Mouse (Mus musculus) hindbrain, embryonic 16.5 days (tissue): ENCODE results near the gene Calhm2. TPM values are rescaled to one million over a fixed set of nuclear protein-coding genes. Genes with fewer than 3 reads are reported as not detected.

Experiments used
- ATAC-seq: fragments of 200-750 bp; cut with Nextera tagmentation; 2 replicates; pipeline ENCODE4 v1.8.0; 2017; ENCODE audit warnings: moderate TSS enrichment, moderate library complexity
- H3K27ac ChIP-seq: fragments of 300-500 bp; sonication (generic); 2 replicates; pipeline ENCODE4 v1.5.1; 2014; ENCODE audit warnings: low read depth, mild to moderate bottlenecking, control low read depth, low read length, moderate library complexity
- H3K27me3 ChIP-seq: fragments of 300-500 bp; sonication (generic); replicated peaks from 2 replicates; pipeline ENCODE4 v1.6.1; 2014; ENCODE audit warnings: low read length; ENCODE audit not compliant: control insufficient read depth, insufficient read depth
- H3K36me3 ChIP-seq: fragments of 300-500 bp; sonication (generic); 2 replicates; pipeline ENCODE4 v1.6.1; 2014; ENCODE audit warnings: mild to moderate bottlenecking, low read length, moderate library complexity, mixed read lengths; ENCODE audit not compliant: control insufficient read depth, insufficient read depth
- H3K4me1 ChIP-seq: fragments of 300-500 bp; sonication (generic); 2 replicates; pipeline ENCODE4 v1.6.1; 2014; ENCODE audit warnings: low read depth, low read length; ENCODE audit not compliant: control insufficient read depth, insufficient read depth
- H3K4me2 ChIP-seq: fragments of 300-500 bp; sonication (generic); 2 replicates; pipeline ENCODE4 v1.6.1; 2014; ENCODE audit warnings: mild to moderate bottlenecking, low read length, control low read depth, moderate library complexity
- H3K4me3 ChIP-seq: fragments of 300-500 bp; sonication (generic); 2 replicates; pipeline ENCODE4 v1.5.1; 2014; ENCODE audit warnings: mild to moderate bottlenecking, low read length, control low read depth, moderate library complexity
- H3K9ac ChIP-seq: fragments of 300-500 bp; sonication (generic); 2 replicates; pipeline ENCODE4 v1.6.1; 2014; ENCODE audit warnings: low read depth, mild to moderate bottlenecking, control low read depth, low read length, moderate library complexity
- H3K9me3 ChIP-seq: fragments of 300-500 bp; sonication (generic); 2 replicates; pipeline ENCODE4 v1.6.1; 2014; ENCODE audit warnings: mild to moderate bottlenecking, low read length, moderate library complexity; ENCODE audit not compliant: control insufficient read depth
- WGBS: fragments of 180-500 bp; shearing (Covaris S2); extraction: QIAGEN DNeasy Blood & Tissue Kit; methylation state at CpG from one replicate; pipeline ENCODE4 v1.1.7; 2014; 5-methylcytosine and 5-hydroxymethylcytosine counted together
- polyA plus RNA-seq: library from polyadenylated mRNA; unstranded; fragments of >200 nt; fragmentation: Nextera tagmentation; extraction: Ambion mirVana; gene quantifications from 2 replicates; pipeline ENCODE4 v1.2.1, GENCODE M21; 2015

Calhm2 gene
- polyA plus RNA-seq, 1 experiment from 2014 or later, result 1.9 TPM

DNA sequence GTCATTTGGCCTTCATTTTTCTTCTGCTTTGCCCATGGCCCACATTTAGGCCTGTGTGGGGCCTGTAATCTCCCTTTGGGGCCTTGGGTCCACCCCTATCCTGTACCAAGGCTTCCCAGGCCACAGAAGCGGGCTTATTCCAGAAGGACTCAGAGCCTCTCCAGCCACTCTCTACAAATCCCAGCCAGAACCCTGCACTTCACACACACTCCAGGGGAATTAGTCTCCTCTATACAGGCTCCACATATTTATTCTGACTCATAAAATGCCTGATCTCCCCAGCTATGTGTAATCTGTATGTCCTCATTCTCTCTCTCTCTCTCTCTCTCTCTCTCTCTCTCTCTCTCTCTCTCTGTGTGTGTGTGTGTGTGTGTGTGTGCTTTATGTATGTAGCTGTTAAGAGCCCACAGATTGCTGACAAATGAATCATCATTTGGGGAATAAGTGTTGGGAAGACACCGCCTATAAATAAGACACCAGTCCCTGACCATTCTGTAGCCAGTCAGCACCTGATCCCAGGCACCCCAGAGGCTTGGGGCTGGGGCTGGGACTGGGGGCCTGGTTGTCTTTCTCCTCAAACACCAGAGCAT, 38.9 kb upstream of the Calhm2 start:
- H3K9me3 ChIP-seq, result peaks cover under 1% of the 10 kb centered on the region; the same call in 1 of the 2 replicates
- no peaks in the 10 kb centered on the region for H3K36me3 ChIP-seq
- WGBS, result 85% methylated on average over 2 of the region's 2 CpGs
- no peak for ATAC-seq
- peaks cover 10% of the 10 kb centered on the region for H3K4me1 ChIP-seq
- no peak overlapping the region for H3K4me2 ChIP-seq
- no peak overlapping the region for H3K27ac ChIP-seq
- no peak overlapping the region for H3K9ac ChIP-seq
- no peak overlapping the region for H3K4me3 ChIP-seq
- no peaks in the 10 kb centered on the region; the same call in none of the 2 replicates for H3K27me3 ChIP-seq

- Histone ChIP-seq H3K4me3 (no peak overlapping the region), H3K9me3 (no peaks in the 10 kb centered on the region), H3K4me1 (peaks cover 7% of the 10 kb centered on the region), H3K4me2 (no peak overlapping the region), H3K9ac (no peak overlapping the region), H3K27ac (no peak overlapping the region), H3K36me3 (no peaks in the 10 kb centered on the region), H3K27me3 (no peaks in the 10 kb centered on the region; the same call in 1 of the 2 replicates)
- ATAC-seq, result no peak
- WGBS, result 76% methylated on average over 2 of the region's 2 CpGs
These were observed 37.4 kb upstream of the Calhm2 start for GRCm38 (mm10) chr19:47175472-47175871.

GRCm38 (mm10) chr19:47174515-47174914, 36.4 kb upstream of the Calhm2 start:
- Histone ChIP-seq H3K4me3 (no peak overlapping the region), H3K27me3 (no peaks in the 10 kb centered on the region; the same call in 1 of the 2 replicates), H3K4me2 (no peak overlapping the region), H3K36me3 (no peaks in the 10 kb centered on the region), H3K27ac (no peak overlapping the region), H3K9ac (no peak overlapping the region), H3K9me3 (no peaks in the 10 kb centered on the region), H3K4me1 (peaks cover 2% of the 10 kb centered on the region; the same call in 1 of the 2 replicates)
- no peak for ATAC-seq
- 62% methylated on average over 3 of the region's 3 CpGs for WGBS

- H3K27me3 ChIP-seq, result no peaks in the 10 kb centered on the region; the same call in 1 of the 2 replicates
- H3K9ac ChIP-seq, result no peak overlapping the region
- H3K27ac ChIP-seq, result no peak overlapping the region
- no peak overlapping the region for H3K4me3 ChIP-seq
- 26% methylated on average over 11 of the region's 11 CpGs for WGBS
- peak overlapping the region; percentile 40; the same call in 1 of the 2 replicates for H3K4me2 ChIP-seq
- no peaks in the 10 kb centered on the region for H3K4me1 ChIP-seq
- no peaks in the 10 kb centered on the region; the same call in 1 of the 2 replicates for H3K9me3 ChIP-seq
- ATAC-seq, result peak; percentile 50; the same call in 1 of the 2 replicates
- no peaks in the 10 kb centered on the region for H3K36me3 ChIP-seq
These were observed 30.8 kb upstream of the Calhm2 start for GRCm38 (mm10) chr19:47168793-47169412.

DNA sequence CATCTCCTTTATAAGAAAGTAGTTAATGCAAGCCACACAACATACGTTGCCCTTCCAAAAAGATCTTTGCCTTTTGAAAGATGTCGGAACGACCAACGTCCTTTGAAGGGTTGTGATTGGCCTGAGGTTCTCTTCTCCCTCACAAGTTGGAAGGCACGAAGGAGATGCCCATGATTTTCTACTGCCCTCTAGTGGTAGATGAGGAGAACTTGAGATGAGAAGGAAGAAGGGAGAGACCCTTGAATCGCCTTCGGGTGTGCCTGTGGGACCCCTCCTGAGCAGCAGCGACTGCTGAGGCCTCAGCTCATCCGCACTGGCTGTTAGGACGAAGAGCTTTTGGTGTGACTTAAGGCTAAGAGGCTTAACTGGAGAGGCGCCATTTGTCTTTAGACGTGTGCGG, 30.1 kb upstream of the Calhm2 start:
- Histone ChIP-seq H3K27ac (no peak overlapping the region), H3K9me3 (no peaks in the 10 kb centered on the region; the same call in 1 of the 2 replicates), H3K27me3 (no peaks in the 10 kb centered on the region; the same call in 1 of the 2 replicates), H3K4me2 (peak overlapping the region; percentile 40), H3K36me3 (no peaks in the 10 kb centered on the region), H3K4me3 (no peak overlapping the region), H3K9ac (no peak overlapping the region), H3K4me1 (no peaks in the 10 kb centered on the region)
- ATAC-seq, result no peak
- WGBS, result 9% methylated on average over 13 of the region's 13 CpGs

DNA sequence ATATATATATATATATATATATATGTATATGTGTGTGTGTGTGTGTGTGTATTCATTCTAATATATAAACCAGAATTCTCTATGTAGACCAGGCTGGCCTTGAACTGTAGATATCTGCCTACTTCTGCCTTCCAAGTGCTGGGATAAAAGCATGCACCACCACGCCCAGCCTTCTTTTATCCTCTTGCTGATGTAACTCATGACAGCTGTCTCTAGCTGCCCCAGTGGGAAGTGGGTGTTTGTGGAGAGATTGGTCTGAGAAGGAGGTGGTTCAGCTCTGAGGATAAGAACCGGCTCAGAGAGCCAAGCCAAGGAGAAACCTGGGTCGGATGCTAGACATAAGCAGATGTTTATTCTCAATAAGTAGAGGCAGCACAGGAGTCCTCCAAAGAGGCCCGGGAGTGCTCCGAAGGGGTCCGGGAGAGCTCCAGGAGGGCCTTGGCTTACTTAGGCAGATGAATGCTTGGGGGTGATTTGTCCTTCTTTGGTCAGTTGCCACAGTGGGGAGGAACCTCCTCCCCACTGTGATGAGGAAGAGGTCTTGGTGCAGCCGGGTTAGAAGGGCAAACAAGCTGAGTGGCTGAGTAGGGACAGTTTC, 29.6 kb upstream of the Calhm2 start:
- H3K27me3 ChIP-seq, result no peaks in the 10 kb centered on the region; the same call in 1 of the 2 replicates
- no peaks in the 10 kb centered on the region; the same call in 1 of the 2 replicates for H3K9me3 ChIP-seq
- ATAC-seq, result no peak
- no peak overlapping the region for H3K9ac ChIP-seq
- no peak overlapping the region for H3K27ac ChIP-seq
- no peak overlapping the region for H3K4me2 ChIP-seq
- H3K36me3 ChIP-seq, result no peaks in the 10 kb centered on the region
- H3K4me3 ChIP-seq, result no peak overlapping the region
- WGBS, result 62% methylated on average over 7 of the region's 7 CpGs
- no peaks in the 10 kb centered on the region for H3K4me1 ChIP-seq

DNA sequence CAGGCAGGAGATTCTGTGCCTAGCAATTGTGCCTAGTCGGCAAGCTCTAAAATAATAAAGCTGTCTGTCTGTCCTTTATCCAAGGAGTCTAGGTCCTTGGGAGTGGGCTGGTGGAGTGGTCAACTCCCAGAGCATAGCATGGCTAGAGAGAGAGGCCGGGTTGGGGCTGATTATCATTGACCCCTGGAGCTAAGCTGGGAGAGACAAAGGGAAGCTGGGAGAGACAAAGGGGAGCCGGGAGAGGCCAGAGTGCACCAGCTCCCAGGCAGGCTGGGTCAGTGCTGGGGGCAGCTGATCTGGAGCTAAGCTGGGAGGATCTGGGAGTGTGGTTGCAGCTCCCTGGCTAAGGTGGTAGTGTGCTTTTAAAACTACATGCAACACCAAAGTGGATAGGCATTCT, 28.7 kb upstream of the Calhm2 start:
- 9% methylated on average over 3 of the region's 3 CpGs for WGBS
- ATAC-seq, result no peak
- no peaks in the 10 kb centered on the region; the same call in 1 of the 2 replicates for H3K9me3 ChIP-seq

DNA sequence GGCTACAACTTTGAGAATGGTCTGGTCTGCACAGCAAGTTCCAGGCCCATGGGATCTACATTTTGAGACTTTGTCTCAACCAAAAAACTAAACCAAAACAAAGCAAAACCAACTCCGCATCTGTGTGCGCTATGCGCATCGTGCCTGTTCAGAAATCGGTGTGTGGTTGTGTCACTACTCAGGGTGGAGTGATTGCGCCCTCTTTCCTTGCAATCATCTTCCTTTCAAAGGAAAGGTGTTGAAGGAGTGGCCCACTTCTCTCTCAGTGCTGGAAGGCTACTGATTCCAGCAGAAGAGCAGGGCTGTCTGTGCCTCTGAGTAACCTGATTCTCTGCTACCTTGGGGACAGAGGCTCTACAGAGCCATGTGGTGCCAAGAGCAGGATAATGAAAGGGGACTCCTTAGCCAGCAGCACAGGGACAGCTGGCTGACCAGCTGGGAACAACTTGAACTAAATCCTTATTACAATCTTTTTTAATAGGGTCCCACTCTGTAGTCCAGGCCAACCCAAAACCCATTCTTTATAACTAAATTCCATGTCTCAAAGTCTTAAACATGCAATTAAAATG, 25.2 kb upstream of the Calhm2 start:
- H3K9ac ChIP-seq, result no peak overlapping the region
- no peaks in the 10 kb centered on the region for H3K36me3 ChIP-seq
- H3K4me1 ChIP-seq, result no peaks in the 10 kb centered on the region
- H3K4me3 ChIP-seq, result no peak overlapping the region
- H3K4me2 ChIP-seq, result no peak overlapping the region
- H3K27me3 ChIP-seq, result no peaks in the 10 kb centered on the region
- H3K9me3 ChIP-seq, result no peaks in the 10 kb centered on the region; the same call in 1 of the 2 replicates
- no peak overlapping the region for H3K27ac ChIP-seq
- ATAC-seq, result no peak
- 95% methylated on average over 6 of the region's 6 CpGs for WGBS

More for the DNA sequence above, 28.7 kb upstream of the Calhm2 start:
- H3K4me2 ChIP-seq, result no peak overlapping the region
- no peak overlapping the region for H3K9ac ChIP-seq
- H3K4me1 ChIP-seq, result no peaks in the 10 kb centered on the region
- H3K27ac ChIP-seq, result no peak overlapping the region
- H3K27me3 ChIP-seq, result no peaks in the 10 kb centered on the region
- no peaks in the 10 kb centered on the region for H3K36me3 ChIP-seq
- no peak overlapping the region for H3K4me3 ChIP-seq

GRCm38 (mm10) chr19:47161669-47162068, 23.6 kb upstream of the Calhm2 start:
- WGBS, result 64% methylated on average over 4 of the region's 4 CpGs
- H3K4me2 ChIP-seq, result no peak overlapping the region
- no peak for ATAC-seq
- no peaks in the 10 kb centered on the region for H3K4me1 ChIP-seq
- H3K36me3 ChIP-seq, result no peaks in the 10 kb centered on the region
- no peaks in the 10 kb centered on the region for H3K27me3 ChIP-seq
- no peaks in the 10 kb centered on the region; the same call in 1 of the 2 replicates for H3K9me3 ChIP-seq
- H3K9ac ChIP-seq, result no peak overlapping the region
- no peak overlapping the region for H3K27ac ChIP-seq
- no peak overlapping the region for H3K4me3 ChIP-seq
